Mouse (Mus musculus): Measurements from ENCODE around the gene Adcyap1r1.
A peak's percentile ranks its signal among the peaks of the same experiment; 100 is the strongest.

The Adcyap1r1 gene

DNA sequence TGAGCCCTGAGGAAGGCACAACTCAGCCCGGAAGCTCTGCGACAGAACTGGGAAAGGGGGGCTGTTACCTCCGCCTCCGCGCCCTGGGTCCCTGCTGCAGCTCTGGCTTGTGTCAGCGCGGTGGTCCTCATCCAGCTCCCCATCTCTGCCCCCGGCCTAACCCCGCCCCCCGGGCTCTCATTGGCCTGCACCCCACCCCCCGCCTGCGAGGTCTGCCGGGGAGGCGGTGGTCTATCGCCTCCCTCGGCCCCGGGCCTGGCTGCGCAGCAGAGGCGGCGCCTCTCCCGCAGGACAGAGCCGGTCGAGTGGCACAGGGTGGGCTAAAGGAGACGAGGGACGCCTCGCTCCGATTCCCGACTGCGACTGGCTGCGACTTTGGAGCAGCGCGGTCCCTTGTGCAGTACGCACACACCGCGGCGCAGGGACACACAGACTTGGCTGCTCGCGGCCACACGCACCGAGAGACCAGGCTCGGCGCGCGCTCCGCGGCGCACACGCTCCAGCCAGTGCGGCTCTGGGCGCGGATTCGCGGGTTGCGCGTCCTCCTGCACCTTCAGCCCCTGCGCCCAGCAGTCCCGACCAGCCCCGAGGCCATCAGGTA, at the start of gene Adcyap1r1:
Adcyap1r1 (plus strand) TSS at position 208 of the 601 bp plus-strand sequence.
- peak; percentile 56 for DNase-seq

- DNase-seq: no peak
Measured at GRCm38 (mm10) chr6:55402041-55402776, 49.6 kb upstream of the Adcyap1r1 start.

- DNase-seq: no peak
Measured at GRCm38 (mm10) chr6:55403411-55404309, 48.1 kb upstream of the Adcyap1r1 start.

- DNase-seq: no peak
Measured at GRCm38 (mm10) chr6:55404421-55404990, 47.3 kb upstream of the Adcyap1r1 start.

- DNase-seq: no peak
Measured at GRCm38 (mm10) chr6:55407345-55407744, 44.4 kb upstream of the Adcyap1r1 start.

DNA sequence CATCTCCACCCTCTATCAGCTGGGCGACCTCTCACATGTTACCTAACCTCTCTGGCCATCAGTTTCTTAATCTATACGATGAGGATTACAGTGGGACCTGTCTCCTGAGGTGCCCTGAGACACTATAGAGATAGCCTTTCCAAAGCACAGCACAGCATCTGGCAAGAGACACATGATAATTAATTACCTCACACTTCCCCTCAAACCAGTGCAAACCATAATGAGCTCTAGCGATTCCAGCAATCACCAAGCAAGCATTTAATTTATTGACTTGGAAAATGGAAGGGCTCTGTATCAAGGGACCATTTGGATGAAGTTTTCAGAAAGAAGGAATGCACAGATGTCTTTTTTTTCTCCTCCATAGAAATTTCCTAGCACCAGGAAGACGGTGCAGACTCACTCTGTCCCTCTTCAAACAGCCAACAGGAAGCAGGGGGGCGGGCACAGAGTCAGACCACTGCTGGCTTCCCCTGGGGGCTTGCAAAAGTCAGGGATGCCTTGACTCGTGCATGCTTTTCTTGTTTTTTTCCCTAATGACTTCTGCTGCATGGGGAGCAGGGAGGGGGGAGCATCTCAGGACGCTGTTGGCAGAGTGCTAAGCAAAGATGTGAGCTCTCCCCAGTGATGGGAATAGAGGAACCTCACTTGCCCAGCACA, 41.5 kb upstream of the Adcyap1r1 start:
- peak; percentile 71 for DNase-seq

DNA sequence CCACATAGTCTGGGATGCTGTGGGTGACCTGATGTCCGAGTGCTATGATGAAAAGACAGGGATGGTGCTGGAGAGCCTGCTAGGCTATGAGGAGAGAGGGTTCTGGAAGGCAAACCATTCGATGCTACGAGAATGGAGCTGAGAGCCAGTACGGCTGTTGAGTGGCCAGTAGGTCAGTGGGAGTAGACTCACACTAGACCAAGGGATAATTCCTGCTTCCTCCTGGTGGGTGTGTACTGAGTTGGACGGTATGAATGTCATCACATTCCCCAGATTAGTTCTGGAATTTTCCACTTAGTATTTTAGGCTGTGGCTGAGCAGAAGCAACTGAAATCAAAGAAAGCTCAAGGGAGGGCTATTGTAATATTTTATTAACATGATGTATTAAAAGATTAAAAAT, 40.8 kb upstream of the Adcyap1r1 start:
- DNase-seq: no peak

- DNase-seq: no peak
Measured at GRCm38 (mm10) chr6:55416202-55416601, 35.6 kb upstream of the Adcyap1r1 start.

- DNase-seq: no peak
Measured at GRCm38 (mm10) chr6:55418746-55419410, 32.9 kb upstream of the Adcyap1r1 start.

DNA sequence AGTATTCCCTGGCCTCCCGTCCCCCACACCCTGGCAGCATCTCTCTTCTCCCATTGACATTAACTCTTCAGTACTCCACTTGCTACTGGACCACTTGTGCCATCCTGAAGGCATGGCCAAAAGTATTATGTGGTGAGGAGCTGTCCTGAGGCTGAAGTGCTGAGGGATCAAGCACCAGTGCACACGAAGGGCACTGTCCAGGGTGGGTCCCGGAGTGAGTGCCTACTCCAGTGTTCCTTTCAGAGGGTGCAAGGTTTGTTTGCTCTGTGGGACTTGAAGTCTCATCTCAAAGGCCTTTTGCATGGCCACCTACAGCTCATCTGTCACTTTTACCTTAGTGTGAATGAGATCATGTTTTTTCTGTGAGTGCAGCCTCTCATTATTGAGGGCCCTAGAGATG, 31.4 kb upstream of the Adcyap1r1 start:
- DNase-seq: no peak

DNA sequence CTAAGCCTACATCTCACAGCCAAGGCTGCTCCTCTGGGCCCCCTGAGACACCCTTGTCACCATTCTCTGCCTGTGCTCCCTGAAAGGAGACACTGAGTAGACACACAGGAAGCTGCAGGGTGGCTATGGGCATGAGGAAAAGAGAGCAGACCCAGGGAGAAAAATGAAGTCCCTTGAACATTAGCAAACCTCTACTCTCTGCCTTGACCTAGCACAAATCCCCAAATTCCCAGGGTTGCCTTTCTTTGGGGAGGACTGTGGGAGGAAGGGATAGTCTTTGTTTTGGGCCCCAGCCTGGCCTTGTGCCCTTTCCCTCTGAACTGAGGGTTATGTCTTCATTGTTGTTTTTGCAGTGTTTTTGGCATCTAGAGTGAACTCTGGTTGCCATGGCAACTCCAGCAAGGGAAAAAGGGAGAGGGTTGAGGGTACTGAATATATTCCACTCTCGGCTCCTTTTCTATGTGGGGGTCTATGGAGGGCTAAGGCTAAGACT, 30.9 kb upstream of the Adcyap1r1 start:
- DNase-seq: no peak

- no peak for DNase-seq
Measured at GRCm38 (mm10) chr6:55432121-55432520, 19.7 kb upstream of the Adcyap1r1 start.

GRCm38 (mm10) chr6:55434360-55434759, 17.4 kb upstream of the Adcyap1r1 start:
- DNase-seq: peak; percentile 68

GRCm38 (mm10) chr6:55435266-55436159, 16.3 kb upstream of the Adcyap1r1 start:
- DNase-seq: peak; percentile 23

- no peak for DNase-seq
Measured at GRCm38 (mm10) chr6:55437919-55438318, 13.9 kb upstream of the Adcyap1r1 start.

GRCm38 (mm10) chr6:55438837-55439236, 12.9 kb upstream of the Adcyap1r1 start:
- no peak for DNase-seq

DNA sequence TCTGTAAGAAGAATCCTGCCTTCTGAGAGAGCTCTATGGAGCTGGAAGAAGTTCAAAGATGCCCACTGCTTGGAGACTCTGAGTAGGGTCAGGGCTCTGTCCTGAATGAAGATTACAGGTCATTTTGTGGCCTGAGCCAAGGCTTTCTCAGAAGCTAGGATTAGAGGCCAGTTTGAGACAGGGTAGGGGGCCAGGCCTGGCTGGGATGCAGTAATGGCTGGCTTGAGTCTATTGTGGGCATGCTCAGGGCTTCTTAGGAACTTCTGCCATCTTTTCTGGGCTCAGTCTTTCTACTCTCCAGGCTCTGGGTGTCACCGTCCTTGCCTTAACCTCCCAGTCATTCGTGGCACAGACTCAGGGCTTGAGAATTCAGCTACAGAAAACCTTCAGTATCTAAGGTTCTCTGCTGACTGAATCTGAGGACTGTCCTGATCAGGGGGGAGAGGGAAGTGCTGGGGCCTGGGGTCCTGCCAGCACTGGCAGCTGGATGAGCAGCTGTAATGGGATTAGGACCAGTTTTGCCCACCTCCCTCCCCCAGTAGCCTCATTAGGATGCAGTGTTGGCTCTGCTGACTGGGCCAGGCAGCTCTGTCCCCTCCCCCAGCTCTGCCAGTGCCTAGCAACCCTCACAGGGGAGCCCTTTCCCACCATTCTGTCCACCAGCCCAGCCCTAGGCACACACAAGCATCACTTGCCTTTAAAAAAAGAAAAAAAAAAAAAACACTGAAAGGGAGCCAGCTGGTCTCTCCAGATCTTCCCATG, 7.7 kb upstream of the Adcyap1r1 start:
- no peak for DNase-seq

- no peak for DNase-seq
Measured at GRCm38 (mm10) chr6:55444721-55445120, 7.1 kb upstream of the Adcyap1r1 start.

DNA sequence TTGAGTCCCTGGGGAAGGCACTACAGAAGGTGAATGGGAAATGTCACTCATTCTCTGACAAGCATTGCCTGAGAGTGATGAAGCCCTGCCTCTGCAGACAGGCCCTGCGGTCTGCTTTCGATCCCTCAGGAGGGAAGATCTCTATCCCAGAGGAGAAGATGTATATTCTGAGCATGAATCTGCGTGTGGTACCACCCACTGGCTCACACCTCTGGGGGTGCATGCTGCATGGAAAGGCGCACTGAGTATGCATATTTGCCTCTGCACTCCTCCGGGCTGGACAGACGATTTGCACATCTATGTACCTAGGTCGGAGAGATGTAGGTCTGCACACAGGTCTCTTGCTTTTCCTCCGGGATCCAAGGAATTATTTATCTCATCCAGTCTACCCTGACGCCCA, 3.6 kb upstream of the Adcyap1r1 start:
- no peak for DNase-seq

Measured in kidney, postnatal 10 days (tissue).